Mouse (Mus musculus): Measurements from ENCODE around the gene 4930407I10Rik.

- TF ChIP-seq POLR2A (IDR thresholded peaks at IDR 0.05; ENCODE audit: insufficient read depth, low read length), result no peak
- no peak for TF ChIP-seq CTCF (IDR thresholded peaks at IDR 0.05; ENCODE audit: low read depth, low read length)
Measured at GRCm38 (mm10) chr15:82019288-82019687, 39.7 kb upstream of the 4930407I10Rik start.
